Mouse (Mus musculus): ENCODE measurements around the gene Plekhm2. TPM values are rescaled to one million over a fixed set of nuclear protein-coding genes. Genes with fewer than 3 reads are reported as not detected.

The Plekhm2 gene
- 1.4 TPM for polyA plus RNA-seq (2014; fragmentation: Illumina TruSeq; extraction: RNeasy Lipid Tissue Mini Kit (QIAGEN cat#74804))

GRCm38 (mm10) chr4:141664799-141665198 lies at the start of gene Plekhm2:
Gene Plekhm2, minus strand, starts transcription at chr4:141664899.

GRCm38 (mm10) chr4:141685499-141685898 lies 20.8 kb upstream of the Plekhm2 start, which contains the start of gene Rsc1a1:
Gene Rsc1a1, minus strand, starts transcription at chr4:141685599.

GRCm38 (mm10) chr4:141623666-141624065 lies 41.0 kb downstream of the Plekhm2 start, which contains the start of gene Slc25a34:
Gene Slc25a34, minus strand, starts transcription at chr4:141623821.

GRCm38 (mm10) chr4:141618565-141619243 lies 46.0 kb downstream of the Plekhm2 start, which contains the start of gene Tmem82:
Gene Tmem82, minus strand, starts transcription at chr4:141618633.

GRCm38 (mm10) chr4:141605861-141606260 lies 58.8 kb downstream of the Plekhm2 start, which contains the start of gene Fblim1:
Gene Fblim1, minus strand, starts transcription at chr4:141606096.

Other genes starting within 250 kb of the Plekhm2 start
- not detected for gene Clcnkb, start 248.9 kb downstream of the Plekhm2 start, polyA plus RNA-seq (2014; fragmentation: Illumina TruSeq; extraction: RNeasy Lipid Tissue Mini Kit (QIAGEN cat#74804))
- 0.57 TPM for gene Hspb7, start 244.1 kb downstream of the Plekhm2 start, polyA plus RNA-seq (2014; fragmentation: Illumina TruSeq; extraction: RNeasy Lipid Tissue Mini Kit (QIAGEN cat#74804))
- gene Srarp, start 228.8 kb downstream of the Plekhm2 start, polyA plus RNA-seq (2014; fragmentation: Illumina TruSeq; extraction: RNeasy Lipid Tissue Mini Kit (QIAGEN cat#74804)) = not detected
- gene Zbtb17, start 220.2 kb downstream of the Plekhm2 start, polyA plus RNA-seq (2014; fragmentation: Illumina TruSeq; extraction: RNeasy Lipid Tissue Mini Kit (QIAGEN cat#74804)) = not detected
- 10.1 TPM for gene Spen, start 126.3 kb downstream of the Plekhm2 start, polyA plus RNA-seq (2014; fragmentation: Illumina TruSeq; extraction: RNeasy Lipid Tissue Mini Kit (QIAGEN cat#74804))
- gene Fblim1, start 58.8 kb downstream of the Plekhm2 start, polyA plus RNA-seq (2014; fragmentation: Illumina TruSeq; extraction: RNeasy Lipid Tissue Mini Kit (QIAGEN cat#74804)) = 17.2 TPM
- not detected for gene Tmem82, start 46.3 kb downstream of the Plekhm2 start, polyA plus RNA-seq (2014; fragmentation: Illumina TruSeq; extraction: RNeasy Lipid Tissue Mini Kit (QIAGEN cat#74804))
- not detected for gene Slc25a34, start 41.1 kb downstream of the Plekhm2 start, polyA plus RNA-seq (2014; fragmentation: Illumina TruSeq; extraction: RNeasy Lipid Tissue Mini Kit (QIAGEN cat#74804))
- not detected for gene Rsc1a1, start 20.7 kb upstream of the Plekhm2 start, polyA plus RNA-seq (2014; fragmentation: Illumina TruSeq; extraction: RNeasy Lipid Tissue Mini Kit (QIAGEN cat#74804))
- gene Ddi2, start 58.5 kb upstream of the Plekhm2 start, polyA plus RNA-seq (2014; fragmentation: Illumina TruSeq; extraction: RNeasy Lipid Tissue Mini Kit (QIAGEN cat#74804)) = 42.6 TPM
- not detected for gene Agmat, start 81.8 kb upstream of the Plekhm2 start, polyA plus RNA-seq (2014; fragmentation: Illumina TruSeq; extraction: RNeasy Lipid Tissue Mini Kit (QIAGEN cat#74804))
- 7.3 TPM for gene Dnajc16, start 126.0 kb upstream of the Plekhm2 start, polyA plus RNA-seq (2014; fragmentation: Illumina TruSeq; extraction: RNeasy Lipid Tissue Mini Kit (QIAGEN cat#74804))
- 16.1 TPM for gene Casp9, start 128.7 kb upstream of the Plekhm2 start, polyA plus RNA-seq (2014; fragmentation: Illumina TruSeq; extraction: RNeasy Lipid Tissue Mini Kit (QIAGEN cat#74804))
- gene Cela2a, start 161.3 kb upstream of the Plekhm2 start, polyA plus RNA-seq (2014; fragmentation: Illumina TruSeq; extraction: RNeasy Lipid Tissue Mini Kit (QIAGEN cat#74804)) = not detected
- not detected for gene Ctrc, start 181.5 kb upstream of the Plekhm2 start, polyA plus RNA-seq (2014; fragmentation: Illumina TruSeq; extraction: RNeasy Lipid Tissue Mini Kit (QIAGEN cat#74804))
- gene Efhd2, start 210.0 kb upstream of the Plekhm2 start, polyA plus RNA-seq (2014; fragmentation: Illumina TruSeq; extraction: RNeasy Lipid Tissue Mini Kit (QIAGEN cat#74804)) = 2.5 TPM